Mouse (Mus musculus): ENCODE data around the gene Ankrd33. TPM values are rescaled to one million over a fixed set of nuclear protein-coding genes. Genes with fewer than 3 reads are reported as not detected.

Ankrd33 gene
- total RNA-seq, 4 experiments from 2014 or later: 0.25 TPM; not detected in 3

DNA sequence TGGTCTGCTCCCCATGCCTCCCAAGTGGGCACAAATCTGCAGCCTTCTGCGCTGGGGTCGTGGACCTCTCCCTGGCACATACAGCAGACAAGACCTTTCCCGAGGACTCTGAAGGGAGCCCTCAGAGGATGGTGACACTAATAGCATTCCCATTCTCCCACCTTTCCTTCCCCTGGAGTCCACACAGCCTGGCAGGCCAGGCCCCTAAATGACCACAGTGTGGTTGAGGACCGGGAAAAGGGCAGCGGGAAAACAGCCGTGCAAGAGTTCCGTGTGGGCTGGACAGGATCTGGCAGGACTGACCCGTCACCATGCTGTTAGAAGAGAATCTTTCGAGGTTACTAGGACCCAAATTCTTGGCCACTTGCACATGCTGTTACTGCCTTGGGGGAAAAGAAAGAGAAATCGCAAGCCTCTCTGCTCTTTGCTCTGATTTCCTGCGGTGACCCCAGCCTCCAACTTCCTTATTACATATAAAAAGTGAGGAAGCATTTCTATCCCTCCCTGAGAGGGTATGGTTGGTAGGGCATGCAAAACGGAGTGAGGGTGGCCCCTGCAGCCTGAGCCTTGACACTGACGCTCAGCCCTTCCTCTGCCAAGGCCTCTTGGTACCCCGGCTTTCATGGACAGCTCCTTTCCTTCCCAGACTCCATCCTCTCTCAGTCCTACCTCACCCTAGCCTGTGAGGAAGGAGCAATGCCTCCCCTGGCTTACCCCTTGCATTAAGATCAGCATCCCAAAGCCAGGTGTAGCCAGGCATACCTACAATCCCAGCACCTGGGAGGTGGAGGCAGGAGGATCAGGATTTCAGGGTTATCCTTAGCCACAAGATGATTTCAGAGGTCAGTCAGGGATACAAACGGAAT, 30.8 kb downstream of the Ankrd33 start:
- no peak for DNase-seq (ENCODE audit: low spot score in 2 of 2)

DNA sequence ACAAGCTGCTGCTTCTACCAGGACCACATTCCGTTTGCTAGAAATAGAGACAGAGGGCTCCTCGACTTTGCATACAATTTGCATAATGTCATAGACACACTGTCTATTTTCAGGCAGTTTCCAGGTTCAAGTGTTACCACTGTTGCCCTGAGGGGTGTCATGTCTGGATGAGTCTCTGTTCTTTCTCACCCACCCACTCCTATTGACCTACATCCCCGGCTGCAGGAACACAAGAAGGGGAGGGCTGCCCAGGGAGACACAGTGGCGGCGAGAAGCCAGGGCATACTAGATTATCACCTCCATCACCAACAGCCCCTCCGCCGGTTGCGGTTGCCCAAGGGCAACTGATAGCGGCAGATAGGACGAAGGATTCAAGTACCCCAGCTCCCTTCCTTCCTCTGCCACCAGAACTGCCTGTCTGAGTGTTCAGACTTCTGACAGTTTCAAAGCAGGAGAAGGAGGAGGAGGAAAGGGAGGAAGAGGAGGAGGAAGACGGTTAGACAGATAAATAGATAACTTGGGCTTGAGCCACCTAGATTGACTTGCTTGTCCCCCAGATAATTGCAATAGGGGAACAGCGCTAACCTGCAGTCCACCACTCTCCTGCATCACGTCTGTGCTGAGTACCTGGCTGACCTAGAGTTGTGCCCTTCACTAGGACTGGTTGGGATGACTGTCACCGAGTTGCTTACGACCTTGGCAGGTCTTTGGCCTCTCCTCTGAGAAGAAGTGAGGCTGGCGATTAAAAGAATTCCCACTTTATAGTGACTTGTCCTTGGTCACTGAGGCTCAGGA, 31.8 kb downstream of the Ankrd33 start:
- no peak for DNase-seq (ENCODE audit: low spot score in 2 of 2)

DNA sequence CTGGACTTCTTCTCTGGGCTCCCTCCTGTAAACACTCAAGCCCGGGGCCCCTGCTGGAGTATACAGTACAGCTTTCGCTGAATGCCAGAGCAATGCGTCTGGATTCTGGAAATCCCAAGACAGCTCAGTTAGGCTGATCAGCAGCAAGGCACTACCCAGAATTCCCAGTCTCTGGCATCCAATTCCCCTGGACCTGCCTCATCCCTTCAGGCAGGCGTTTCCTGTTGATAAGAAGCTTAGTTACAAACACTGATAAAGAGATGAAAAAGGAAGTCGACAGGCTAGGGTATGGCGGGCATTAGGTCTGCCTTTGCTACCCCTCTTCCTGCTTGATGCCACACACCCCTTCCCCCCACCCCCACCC, 32.3 kb downstream of the Ankrd33 start:
- DNase-seq (ENCODE audit: low spot score in 2 of 2): no peak

DNA sequence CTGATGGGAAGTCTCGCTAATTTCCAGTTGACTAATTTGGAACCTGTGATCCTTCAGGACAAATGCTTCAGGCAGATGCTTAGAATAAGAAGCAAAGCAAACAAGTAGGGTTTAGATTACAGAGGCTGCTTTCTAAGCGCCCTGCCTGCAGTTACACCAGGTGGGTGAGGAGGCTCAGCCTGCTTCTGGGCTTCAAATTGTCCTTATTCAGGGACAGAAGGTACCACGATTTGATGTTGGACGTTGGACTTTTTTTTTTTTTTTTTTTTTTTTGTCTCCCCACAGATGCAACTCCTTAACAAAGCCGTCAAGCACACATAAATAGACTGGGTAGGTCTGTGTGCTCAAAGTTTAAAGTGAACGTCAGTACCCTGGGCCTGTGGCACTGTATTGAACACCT, 33.0 kb downstream of the Ankrd33 start:
- DNase-seq (ENCODE audit: low spot score in 2 of 2): no peak

DNA sequence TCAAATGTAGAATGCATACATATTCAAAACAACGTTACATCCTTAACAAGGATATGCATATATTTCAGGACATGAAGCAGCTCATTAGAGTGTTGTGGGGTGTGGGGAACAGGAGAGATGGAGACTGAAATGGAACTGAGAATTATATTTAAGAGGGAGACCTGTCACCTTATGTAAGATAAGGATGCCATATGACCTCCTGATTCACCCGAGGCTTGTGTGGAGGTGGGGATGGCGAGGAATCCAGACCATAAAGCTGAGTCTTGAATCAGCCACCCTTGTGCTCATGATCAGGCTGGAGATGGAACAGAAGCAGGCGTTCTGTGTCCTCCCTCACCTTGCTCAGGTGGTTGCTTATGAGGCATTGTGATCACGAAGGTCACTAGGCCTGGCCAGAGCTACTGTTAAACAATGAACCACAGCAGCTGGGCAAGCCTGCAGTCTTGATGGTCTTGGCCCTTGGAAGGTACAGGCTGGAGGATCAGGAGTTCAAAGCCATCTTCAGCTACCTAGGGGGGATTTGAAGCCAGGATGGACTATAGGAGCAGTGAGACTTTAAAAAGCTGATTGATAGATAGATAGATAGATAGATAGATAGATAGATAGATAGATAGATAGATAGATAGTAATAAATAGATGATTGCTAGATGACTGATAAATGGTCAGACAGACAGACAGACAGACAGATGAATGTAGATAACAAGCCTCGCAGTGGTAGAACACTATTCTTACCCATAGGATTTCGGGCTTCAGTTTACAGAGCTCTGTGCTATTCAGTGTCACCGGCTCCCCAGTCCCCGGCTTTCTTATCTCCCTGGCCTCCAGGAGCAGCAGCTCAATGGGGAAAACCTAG, 36.1 kb downstream of the Ankrd33 start:
- no peak for DNase-seq (ENCODE audit: low spot score in 2 of 2)

DNA sequence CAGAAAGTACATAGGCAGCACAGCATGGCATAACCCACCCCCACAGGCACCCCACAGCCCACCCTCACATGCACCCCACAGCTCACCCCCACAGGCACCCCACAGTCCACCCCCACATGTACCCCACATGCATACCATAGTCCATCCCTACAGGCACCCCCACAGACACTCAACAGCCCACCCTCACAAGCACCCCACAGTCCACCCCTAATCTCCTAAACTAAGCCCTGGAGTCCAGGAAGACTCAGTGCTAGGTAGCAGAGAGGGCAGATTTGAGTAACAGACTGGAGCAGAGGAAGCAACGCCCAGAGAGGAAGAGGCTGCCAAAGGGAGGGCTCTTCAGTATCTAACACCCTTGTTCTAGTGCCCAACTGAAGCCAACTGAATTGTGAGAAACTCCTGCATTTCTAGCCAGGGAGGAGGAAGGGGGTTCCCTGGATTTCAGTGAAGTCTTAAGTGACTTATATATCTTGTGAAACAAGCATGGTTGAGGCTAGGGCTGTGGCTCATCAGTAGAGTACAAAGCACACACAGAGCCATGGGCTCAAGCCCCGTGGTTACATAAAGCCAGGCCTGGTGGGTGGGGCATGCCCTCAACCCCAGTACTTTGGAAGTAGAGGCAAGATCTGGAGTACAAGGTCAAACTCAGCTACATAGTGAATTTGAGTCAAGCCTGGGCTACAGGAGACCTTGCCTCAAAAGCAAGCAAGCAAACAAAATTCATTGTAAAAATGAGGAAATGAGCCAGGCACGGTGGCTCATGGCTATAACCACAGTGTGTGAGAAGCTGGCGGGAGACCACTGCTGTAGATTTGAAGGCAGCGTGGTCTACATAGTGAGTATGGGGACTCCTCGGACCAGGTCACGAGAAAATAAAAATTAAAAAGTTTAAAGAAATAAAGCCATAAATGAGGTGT, 39.4 kb downstream of the Ankrd33 start:
- no peak for DNase-seq (ENCODE audit: low spot score in 2 of 2)

DNA sequence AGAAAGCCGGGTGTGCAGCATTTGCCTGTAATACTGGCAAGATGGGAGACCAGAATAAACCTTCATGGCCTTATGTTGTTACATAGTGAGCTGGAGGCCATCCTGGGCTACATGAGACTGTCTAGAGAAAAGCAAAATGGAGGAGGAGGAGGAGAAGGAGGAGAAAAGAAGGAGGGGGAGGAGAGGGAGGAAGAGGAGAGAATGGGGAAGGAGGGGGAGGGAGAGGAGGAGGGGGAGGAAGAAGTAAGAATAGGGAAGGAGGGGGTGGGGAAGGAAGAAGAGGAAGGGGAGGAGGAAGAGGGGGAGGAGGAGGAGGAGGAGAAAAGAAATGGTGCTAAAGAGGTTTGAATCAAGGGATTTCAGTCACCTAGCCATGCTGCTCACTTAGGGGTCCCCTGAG, 44.6 kb downstream of the Ankrd33 start:
- DNase-seq (ENCODE audit: low spot score in 2 of 2): no peak

DNA sequence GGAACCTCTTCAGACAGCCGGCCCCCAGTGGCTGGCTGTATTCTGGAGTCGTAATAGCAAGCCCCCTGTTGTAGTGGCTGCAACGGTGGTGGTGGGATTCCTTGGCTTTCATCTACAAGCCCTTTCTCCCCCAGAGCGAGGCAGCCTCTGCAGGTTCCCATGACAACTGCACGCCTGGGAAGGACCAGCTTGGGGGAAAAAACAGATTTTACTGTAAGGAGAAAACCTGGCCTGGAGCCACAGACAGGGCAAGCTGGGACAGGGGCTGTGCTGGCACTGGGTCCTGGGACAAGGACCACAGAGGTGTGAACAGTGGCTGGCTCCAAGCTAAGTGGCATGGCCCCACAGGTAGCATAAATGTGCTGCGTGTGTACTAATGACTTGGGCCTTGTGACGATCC, 45.0 kb downstream of the Ankrd33 start:
- peak; percentile 60 to 64 for DNase-seq (ENCODE audit: low spot score in 2 of 2)

DNA sequence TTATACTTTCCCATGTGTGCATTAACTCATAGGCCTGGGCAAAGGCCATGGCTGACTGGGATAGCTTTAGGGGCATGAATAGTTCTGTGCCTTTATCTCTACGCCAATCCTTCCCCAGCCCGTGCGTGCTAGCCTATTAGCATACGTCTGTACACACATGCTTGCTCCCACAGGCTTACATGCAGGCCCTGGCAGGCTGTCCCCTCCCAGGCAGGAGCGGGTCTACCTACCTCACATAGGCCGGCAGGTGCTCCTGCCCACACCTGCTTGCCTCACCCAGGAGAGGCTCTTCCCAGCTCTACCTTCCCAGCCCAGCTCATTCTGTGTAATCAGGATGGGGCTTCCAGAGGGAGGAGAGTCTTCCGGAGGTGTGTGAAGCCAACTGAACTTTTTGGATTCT, 46.0 kb downstream of the Ankrd33 start:
- no peak for DNase-seq (ENCODE audit: low spot score in 2 of 2)

DNA sequence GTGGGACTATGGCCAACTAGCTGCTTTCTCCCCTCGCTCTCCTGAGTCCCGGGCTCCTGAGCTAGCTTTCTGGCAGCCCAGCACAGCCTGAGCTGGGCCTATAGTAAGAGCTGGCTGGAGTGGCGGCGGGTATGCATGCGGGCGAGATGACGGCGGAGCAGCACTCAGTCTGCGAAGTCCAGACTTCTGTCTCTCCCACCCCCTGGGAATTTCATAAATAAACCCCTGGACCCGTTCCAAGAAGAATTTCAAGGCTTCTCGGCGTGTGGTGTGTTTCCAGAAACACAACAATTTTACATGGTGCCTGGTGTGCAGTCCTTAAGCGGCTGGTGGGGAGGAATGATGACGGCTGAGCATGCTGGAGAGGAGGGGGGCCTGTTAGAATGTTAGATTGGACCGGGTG, 47.5 kb downstream of the Ankrd33 start:
- no peak for DNase-seq (ENCODE audit: low spot score in 2 of 2)

DNA sequence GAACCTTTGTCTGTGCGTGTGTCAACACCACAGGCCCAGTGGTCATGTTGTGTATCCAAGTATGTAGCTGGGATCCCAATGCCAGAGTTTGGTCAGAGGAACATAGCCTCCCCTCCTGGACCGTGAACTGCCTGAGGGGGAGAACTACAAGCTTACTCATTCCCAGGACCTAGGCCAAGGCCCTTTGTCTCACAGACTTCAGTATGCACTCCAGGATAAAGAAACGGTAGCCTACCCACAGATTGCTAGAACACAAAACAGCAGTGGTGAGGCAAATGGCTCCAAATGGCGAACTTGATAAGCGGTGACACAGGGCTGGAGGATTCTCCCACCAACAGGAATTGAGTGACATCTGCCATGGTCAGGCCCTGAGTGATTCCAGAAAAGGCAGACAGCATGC, 48.3 kb downstream of the Ankrd33 start:
- DNase-seq (ENCODE audit: low spot score in 2 of 2): no peak

DNA sequence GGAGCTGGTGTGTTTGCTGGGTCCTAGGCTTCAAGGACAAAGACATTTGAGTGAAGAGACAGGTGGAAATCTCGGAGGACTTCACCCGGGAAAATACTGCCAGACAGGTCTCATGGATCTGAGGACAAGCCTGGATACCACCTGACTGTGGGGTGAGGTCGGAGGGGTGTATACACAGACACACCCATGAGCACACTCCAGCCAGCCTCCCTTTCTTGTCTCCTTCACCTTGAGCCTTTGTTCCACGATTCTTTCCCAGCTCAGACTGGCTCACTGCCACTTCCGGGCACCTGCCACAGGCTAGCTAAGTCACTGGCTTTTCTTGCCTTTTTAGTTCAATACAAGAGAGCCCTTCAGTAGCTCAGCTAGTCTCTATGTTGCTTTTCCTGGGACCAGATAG, 48.7 kb downstream of the Ankrd33 start:
- DNase-seq (ENCODE audit: low spot score in 2 of 2): no peak

DNA sequence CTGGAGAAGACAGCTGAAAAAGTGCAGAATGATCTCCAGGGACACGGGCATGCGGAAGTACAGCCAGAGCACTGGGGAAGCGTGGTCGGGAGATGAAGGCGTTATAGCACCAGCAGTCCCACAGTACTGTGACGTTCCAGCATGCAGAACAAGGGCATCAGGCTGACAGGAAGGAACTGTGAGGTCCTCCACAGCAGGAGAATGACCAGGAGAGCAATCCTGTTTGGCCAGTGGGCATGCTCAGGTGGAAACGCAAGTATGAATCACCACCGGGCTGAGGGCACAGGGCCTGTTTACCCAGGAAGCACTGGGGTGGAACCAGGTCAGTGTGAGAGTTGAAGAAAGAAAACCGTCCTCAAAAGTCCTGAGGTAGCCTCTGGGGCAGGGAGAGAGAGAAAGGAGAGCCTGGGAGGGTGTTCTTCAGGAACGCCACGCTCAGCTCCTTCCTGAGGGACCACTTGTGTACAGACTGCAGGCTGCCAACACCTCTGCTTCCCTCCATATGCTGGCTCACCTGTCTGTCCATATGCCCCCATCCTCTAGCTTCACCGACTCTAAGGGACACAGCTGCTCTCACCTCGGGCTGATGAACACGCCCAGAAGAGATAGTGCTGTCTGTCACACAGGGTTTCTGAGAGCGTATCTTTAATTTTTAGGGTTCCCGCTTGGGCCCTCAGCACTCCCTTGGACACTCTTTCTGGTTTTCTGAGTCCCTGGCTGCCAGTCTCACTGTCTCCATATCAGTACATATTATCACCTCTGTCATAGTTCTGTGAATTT, 50.3 kb downstream of the Ankrd33 start:
- DNase-seq (ENCODE audit: low spot score in 2 of 2): no peak

DNA sequence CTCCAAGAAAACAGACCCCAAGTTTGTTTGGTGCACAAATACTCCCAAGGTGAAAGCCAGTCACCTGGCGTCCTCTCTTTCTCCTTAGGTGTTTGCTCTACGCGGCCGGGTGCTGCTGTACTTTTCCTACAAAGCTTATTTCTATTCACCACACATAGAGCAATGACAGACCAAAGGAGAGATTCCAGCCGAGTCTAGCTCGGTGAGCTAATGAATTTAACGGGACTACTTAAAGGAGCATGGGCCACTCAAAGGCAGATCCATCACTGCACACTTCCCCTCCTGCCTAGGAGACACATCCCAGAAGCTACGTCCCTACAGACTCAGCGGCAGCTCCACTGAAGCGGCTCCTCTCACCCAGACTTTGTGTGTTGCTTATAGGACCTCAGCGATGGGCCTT, 52.0 kb downstream of the Ankrd33 start:
- no peak for DNase-seq (ENCODE audit: low spot score in 2 of 2)

Other genes with a start within 250 kb of the Ankrd33 start
- 100 to 1,000 TPM; 205 to 269 (median 234) TPM for gene Scn8a, start 245.9 kb upstream of the Ankrd33 start, total RNA-seq (2022)
- not detected for gene Gm47841, start 68.4 kb upstream of the Ankrd33 start, total RNA-seq (2022)
- 1 to 10 TPM; 1.3 to 2.4 (median 1.8) TPM for gene Fignl2, start 37.2 kb upstream of the Ankrd33 start, total RNA-seq (2022)
- 10 to 100 TPM; 14.1 to 16.5 (median 14.9) TPM for gene Acvrl1, start 12.8 kb downstream of the Ankrd33 start, total RNA-seq (2022)
- 10 to 100 TPM; 81.2 to 96.0 (median 85.4) TPM for gene Acvr1b, start 58.3 kb downstream of the Ankrd33 start, total RNA-seq (2022)
- gene Grasp, start 108.4 kb downstream of the Ankrd33 start, total RNA-seq (2022): 10 to 100 TPM; 57.6 to 64.4 (median 61.9) TPM
- gene Nr4a1, start 138.5 kb downstream of the Ankrd33 start, total RNA-seq (2022): 10 to 100 TPM; 50.3 to 89.6 (median 71.5) TPM
- 10 to 100 TPM; 43.4 to 48.1 (median 46.1) TPM for gene Atg101, start 168.5 kb downstream of the Ankrd33 start, total RNA-seq (2022)
- gene 6030408B16Rik, start 177.5 kb downstream of the Ankrd33 start, total RNA-seq (2022): under 1 TPM in 3 of 4 experiments, not detected in 1; 0.26 to 0.55 (median 0.54) TPM

Data from layer of hippocampus, adult 8-10 months (tissue).